Mouse (Mus musculus): Measurements from ENCODE around the gene Sun2.

DNA sequence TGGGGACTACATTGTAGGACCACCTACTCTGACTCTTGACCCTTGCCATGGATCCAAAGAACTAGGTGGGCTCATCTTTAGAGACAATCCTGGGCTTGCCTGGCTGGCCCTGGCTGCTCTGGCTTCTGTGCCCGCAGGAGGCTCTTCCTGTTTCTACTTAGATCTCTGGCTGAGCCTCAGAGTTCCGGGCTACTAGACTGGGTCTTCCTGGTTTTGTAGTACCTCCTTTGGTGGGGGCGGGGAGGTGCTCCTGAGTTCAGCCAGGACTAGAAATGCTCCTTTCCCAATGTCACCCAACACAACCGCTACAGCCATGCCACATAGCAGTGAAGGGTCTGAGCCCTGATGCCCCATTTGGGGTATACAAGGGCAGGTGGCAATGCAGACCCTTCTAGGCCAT, 21.5 kb downstream of the Sun2 start:
- TF ChIP-seq CTCF (IDR thresholded peaks at IDR 0.05; ENCODE audit: control insufficient read depth, insufficient read depth, insufficient read length): no peak
- no peak for TF ChIP-seq MYOD1 (IDR thresholded peaks at IDR 0.05; ENCODE audit: control insufficient read depth, insufficient read length, low read depth)
- TF ChIP-seq FOSL1 (IDR thresholded peaks at IDR 0.05; ENCODE audit: insufficient read depth, low read length, poor library complexity, severe bottlenecking): no peak
- TF ChIP-seq MYOG (IDR thresholded peaks at IDR 0.05; ENCODE audit: control insufficient read depth, extremely low read depth, insufficient read length): no peak
